Mouse (Mus musculus): Measurements from ENCODE around the gene Slc2a2.
"Not testable (repeated sequence)": the region's sequence is repeated elsewhere in the genome, so short reads cannot be mapped to it uniquely, and the experiment has no call there.

The Slc2a2 gene

DNA sequence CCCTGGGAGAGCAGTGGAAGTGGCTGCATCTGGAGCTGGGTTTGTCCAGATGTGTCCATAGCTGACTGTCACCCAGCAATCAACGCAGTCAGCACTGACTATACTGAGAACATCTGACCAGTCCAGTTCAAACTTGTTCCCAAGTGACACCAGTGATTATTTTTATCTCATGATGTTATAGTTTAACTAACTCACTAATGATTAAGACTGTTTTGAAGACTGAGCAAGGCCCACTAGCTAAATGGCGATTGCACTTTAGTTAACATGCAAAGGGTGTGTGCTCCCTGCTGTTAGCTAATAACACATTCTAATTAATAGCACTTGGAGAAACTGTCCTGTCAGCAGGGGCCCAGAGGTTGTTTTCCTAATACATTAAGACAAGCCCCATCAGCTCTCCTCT is 39.3 kb downstream of the Slc2a2 start:
- DNase-seq = no peak

DNA sequence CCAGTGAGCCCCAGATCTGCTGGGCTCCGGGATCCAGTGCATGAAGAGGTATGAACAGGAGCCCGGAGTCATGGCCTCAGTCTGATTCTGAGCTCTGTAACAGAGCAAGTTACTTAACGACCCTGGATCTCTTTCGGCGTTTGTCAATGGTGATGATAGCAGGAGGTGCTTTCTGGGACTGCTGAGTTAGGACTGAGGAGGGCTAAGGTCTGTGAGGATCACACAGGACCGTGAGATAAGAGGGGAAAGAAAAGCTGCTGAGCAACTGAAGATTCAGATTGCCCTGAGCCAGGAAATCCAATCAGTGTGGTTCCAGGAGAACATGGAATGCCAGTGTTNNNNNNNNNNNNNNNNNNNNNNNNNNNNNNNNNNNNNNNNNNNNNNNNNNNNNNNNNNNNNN is 42.6 kb downstream of the Slc2a2 start:
- no peak for DNase-seq

DNA sequence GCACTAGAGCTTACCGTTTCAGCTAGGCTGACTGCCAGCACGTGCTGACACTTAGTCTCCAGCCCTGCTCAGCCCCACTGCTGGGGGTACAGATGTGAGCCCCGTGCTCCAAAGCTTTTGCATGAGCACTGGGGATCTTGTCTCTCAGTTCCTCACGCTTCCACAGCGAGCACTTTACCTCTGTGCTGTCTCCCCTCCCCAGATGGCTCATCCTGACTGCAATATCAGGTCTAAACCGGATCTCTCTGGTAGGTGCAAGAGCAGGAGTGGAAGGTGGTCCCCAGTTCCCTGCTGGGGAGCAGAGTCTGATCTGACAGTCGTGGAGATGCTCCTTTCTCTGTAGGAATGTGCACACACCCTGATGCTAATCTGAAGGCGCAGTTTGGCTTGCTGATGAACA is 45.5 kb downstream of the Slc2a2 start:
- no peak for DNase-seq

DNA sequence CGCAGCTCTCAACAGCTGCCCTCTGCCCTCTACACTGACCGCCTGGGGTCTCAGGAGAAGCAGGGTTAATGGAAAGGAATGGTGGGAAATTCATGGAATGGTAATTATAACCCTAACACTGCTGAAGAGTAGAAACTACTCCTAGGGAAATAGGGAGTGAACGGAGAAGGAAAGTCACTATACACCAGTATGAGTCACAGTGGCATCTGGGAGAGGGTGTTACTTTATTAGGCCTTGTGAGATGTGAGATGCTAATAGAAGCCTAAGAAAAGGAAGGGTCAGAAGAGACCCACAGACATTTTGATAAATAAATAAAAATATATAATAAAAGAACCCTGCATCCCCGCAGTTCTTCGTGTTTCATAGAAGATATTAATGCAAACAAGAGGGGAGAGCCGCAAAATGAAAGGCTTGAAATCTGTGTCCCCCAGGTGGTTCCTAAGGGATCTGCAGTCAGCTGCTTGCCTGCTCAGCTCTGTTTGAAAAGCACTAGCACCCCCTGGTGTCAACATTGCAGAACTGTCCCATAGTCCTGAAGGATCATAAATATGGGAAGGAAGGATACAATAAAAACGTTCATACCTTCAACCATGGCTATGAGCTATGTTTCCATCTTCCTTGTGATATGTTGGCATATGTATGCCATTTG is 48.3 kb downstream of the Slc2a2 start:
- DNase-seq = peak; percentile 63

DNA sequence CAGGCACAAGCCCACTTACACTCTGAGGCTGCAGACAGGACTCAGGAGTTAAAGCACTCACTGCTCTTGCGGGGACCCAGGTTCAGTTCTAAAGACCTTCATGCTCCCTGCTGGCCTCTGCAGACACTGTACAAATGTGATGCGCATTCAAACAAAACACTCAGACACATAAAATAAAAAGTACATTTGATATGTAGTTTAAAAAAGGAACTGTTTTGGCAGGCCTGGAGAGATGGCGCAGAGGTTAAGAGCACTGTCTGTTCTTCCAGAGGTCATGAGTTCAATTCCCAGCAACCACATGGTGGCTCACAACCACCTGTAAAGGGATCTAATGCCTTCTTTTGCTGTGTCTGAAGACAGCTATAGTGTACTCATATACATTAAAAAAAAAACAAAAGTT is 50.4 kb downstream of the Slc2a2 start:
- DNase-seq = no peak

DNA sequence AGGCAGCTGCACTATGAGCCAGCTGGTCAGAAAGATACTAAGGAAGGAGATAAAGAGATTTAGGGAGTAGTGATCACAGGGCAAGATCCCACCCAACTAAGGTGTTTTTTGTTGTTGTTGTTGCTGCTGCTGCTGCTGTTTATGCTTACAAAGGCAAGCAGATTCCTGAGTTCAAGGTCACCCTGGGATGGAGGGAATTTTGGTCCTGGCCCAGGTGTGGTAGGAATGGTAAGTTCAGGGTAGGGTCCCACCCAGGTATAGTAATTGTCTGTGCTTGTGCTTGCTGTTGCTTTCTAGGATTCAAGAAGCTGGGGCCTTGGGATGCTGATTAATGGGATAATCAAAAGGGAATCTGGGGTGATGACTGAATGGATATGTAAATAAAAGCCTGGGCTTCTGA is 51.3 kb downstream of the Slc2a2 start:
- DNase-seq = no peak

DNA sequence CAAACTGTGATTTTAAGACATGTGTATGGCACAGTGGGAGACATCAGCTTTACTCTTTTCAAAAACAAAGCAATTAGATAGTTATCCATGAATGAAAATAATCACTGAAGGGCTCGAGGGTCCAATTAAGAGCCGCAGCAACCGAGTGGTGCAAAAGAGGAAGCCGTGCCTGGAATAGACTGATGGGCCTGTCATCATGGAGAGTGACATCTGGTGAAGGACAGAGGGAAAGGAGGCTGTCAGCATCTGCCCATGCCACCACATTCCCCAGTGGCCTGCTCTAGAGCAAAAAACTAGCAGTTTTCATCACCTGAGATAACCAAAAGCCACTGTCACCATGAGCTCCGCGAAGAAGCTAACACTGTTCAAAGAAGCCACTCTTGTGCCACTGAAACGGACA is 57.8 kb downstream of the Slc2a2 start:
- no peak for DNase-seq

DNA sequence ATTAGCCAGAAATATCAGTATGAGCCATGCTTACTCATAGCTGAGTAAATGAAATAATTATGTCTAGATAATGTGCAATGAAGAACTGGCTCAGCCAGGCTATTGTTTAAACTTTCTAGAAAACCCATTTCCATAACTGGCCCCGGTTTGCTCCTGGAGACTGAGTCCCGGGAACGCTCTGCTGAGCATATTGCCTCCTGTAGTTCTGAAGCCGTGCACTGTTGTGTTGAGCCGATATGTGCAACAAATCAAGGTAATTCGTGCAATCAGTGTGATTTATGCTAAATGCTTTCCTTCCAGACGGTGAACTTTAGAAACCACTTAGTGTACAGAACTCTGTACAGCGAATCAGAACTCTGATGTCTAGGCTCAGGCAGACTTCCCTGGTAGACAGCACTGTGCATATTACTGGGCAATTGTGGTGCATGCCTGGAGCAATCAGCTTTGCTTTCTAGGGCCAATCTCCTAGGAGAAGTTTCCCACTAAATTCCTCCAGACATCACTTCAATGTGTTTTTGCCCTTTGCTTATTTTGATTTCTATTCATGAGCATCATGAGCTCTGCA is 63.6 kb downstream of the Slc2a2 start:
- no peak for DNase-seq

DNA sequence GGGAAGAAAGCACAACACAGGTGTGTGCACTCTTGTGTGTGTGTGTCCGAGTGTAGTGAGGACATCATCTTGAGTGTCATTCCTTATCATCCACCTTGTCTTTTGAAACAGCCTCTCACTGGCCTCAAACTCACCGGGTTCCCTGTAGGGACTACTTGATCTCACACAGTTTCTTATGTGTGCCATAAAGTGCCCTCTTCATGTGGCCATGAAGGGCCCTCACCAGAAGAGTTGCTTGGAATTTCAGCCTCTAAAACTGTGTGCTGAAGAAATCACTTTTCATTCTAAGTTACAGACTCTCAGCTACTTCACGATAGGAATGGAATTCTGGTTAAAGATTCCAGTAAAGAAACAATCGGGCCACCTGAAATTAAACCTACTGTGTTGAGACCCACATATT is 69.2 kb downstream of the Slc2a2 start:
- DNase-seq = no peak

DNA sequence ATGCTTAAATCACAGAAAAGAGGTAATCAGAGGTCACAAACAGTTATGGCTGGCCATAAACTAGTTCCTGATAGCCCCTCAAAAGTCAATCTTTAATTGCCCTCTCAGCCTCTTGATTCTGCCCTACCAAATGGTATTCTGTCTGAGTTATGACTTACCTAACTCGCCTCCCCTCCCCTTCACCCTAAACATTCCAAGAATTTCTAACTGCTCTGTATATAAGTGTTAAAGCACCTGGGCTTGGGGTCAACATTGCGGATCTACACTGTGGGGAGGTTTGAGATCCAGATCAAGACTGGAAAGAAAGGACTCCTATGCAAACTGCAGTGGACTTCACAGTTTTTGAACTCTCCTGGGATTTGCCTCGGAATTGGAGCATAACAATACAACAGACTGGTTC is 70.5 kb downstream of the Slc2a2 start:
- no peak for DNase-seq

DNA sequence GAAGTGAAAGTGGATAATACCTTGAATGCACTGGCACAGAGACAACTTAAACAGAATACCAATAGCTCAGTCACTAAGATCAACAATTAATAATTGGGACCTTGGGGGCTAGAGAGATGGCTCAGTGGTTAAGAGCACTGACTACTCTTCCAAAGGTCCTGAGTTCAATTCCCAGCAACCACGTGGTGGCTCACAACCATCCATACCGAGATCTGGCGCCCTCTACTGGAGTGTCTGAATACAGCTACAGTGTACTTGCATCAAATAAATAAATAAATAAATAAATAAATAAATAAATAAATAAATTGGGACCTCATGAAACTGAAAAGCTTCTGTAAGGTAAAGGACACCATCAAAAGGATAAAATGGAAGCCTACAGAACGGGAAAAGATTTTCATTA is 75.2 kb downstream of the Slc2a2 start:
- not testable (repeated sequence) for DNase-seq

DNA sequence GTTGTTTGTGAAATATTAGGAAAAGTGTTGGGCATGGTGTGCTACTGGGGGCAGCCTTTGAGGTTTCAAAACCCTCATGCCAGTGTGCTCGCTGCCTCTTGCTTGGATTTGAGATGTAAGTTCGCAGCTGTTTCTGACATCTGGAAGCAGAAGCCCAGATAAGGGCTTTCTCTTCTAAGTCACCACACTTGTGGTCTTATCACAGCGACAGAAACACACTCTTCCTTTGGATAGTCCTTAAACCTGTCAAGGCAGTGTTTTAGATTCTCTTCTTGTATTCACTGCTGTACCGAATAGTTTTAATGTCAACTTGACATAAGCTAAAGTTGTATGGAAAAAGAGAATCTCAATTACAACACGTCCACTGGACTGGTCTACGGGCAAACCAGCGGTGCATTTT is 77.7 kb downstream of the Slc2a2 start:
- DNase-seq = no peak

DNA sequence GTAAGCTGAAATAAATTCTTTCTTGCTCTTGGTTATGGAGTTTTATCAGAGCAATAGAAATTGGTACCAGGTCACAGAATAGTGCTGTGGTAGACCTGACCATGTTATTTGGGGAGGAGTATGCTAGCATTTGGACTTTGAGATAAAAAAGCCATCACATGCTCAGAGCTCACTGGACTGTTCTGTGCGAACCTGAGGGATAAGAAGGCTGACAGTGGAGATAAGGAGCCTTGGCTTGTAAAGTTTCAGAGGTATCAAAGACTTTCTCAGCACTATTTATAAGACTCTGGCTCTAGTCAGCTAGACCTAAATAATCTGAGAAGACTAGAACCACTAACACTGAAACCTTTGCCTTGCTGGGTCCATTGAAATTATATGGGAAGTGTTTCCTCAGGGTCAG is 78.3 kb downstream of the Slc2a2 start:
- DNase-seq = no peak

DNA sequence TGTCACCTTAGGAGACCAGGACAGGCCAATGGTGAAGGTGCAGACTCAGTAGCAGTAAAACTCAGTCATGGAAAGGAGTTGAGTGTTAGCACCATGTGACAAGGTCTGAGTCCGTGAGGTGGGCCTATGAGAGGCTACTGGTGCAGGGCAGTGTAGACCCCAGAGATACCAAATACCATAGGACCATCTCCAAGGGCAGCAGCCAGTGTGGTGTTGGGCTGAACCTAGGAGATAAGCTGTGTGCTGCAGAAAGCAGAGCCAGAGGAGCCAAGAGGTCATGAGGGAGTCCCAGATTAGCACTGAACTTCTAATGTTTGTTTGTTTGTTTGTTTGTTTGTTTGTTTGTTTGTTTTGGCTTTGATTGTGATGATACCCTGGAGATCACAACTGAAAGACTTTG is 78.8 kb downstream of the Slc2a2 start:
- DNase-seq = no peak

DNA sequence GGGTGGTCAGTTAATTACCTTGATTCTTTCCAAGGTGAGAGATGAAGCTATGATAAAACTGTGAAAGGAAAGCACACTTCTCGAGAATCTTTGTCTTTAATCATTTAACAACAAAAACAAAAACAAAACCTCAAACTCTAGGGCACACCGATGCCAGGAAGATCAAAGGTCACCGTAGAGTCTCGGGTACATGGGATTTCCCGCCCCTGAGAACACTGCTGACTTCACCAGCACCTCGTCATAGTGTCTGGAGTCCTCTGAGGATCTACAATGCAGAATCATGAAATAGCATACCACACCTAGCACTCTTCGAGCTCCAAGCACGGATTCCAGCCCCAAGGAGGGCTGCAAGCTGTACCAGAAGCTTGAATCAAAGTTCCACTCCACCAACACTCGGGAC is 82.8 kb downstream of the Slc2a2 start:
- DNase-seq = no peak

All from cerebellum, adult 11-12 months (tissue).